In genomic region chr11:103134221-103134620, GRCm38 (mm10) we compare ENCODE assay signal across 8 mouse cellular contexts. TPM values are rescaled to one million over a fixed set of nuclear protein-coding genes. Genes with fewer than 3 reads are reported as not detected.
DNase-seq lines count a peak whose midpoint lies in the region; TF ChIP-seq lines count a peak whose summit lies in the region.

No protein-coding gene starts in this region.

- H3K9me3 ChIP-seq in midbrain, embryonic 10.5 days (replicated peaks), result no peaks in the 10 kb centered on the region

- WGBS in kidney, adult 2 months, result 54% methylated on average over 3 of the region's 3 CpGs
- WGBS in midbrain, embryonic 10.5 days, result 90% methylated on average over 3 of the region's 3 CpGs

- H3K27me3 ChIP-seq in kidney, adult 2 months (replicated peaks; ENCODE audit: control insufficient read depth, insufficient read depth, low read length), result no peaks in the 10 kb centered on the region
- H3K27me3 ChIP-seq in midbrain, embryonic 10.5 days (ENCODE audit: low read depth, poor library complexity, severe bottlenecking), result no peaks in the 10 kb centered on the region

- no peak overlapping the region for H3K4me3 ChIP-seq in kidney, adult 2 months (ENCODE audit: insufficient read depth, low read depth, low read length)
- H3K4me3 ChIP-seq in midbrain, embryonic 10.5 days, result peak overlapping the region; percentile 93; the same call in 1 of the 2 replicates

- peaks cover 12% of the 10 kb centered on the region for H3K4me1 ChIP-seq in kidney, adult 2 months (ENCODE audit: control insufficient read depth, insufficient read depth, low read length)
- peaks cover 32% of the 10 kb centered on the region for H3K4me1 ChIP-seq in midbrain, embryonic 10.5 days

- no peak for TF ChIP-seq CTCF in kidney, adult 2 months (conservative IDR thresholded peaks at IDR 0.05; ENCODE audit: insufficient read depth, insufficient read length, low read depth, low read length)

- H3K36me3 ChIP-seq in kidney, adult 2 months (ENCODE audit: control insufficient read depth, insufficient read depth, low read length), result no peaks in the 10 kb centered on the region
- H3K36me3 ChIP-seq in midbrain, embryonic 10.5 days, result peaks cover 14% of the 10 kb centered on the region

- no peak for TF ChIP-seq POLR2A in kidney, adult 2 months (IDR thresholded peaks at IDR 0.05; ENCODE audit: low read depth, low read length)

- peak; percentile 34 for DNase-seq in kidney, adult 2 months
- DNase-seq in kidney, postnatal 10 days, result no peak
- DNase-seq in NIH3T3 (ENCODE audit: low read depth), result peak; percentile 93
- peak; percentile 82 for DNase-seq in fibroblast of lung, adult 2 months (ENCODE audit: low read depth)
- DNase-seq in midbrain, embryonic 10.5 days (ENCODE audit: low spot score), result no peak
- DNase-seq in gastrocnemius, postnatal 25 days, result no peak
- DNase-seq in spleen, adult 12 weeks (ENCODE audit: low spot score), result no peak
- no peak for DNase-seq in layer of hippocampus, adult 9-10 months (ENCODE audit: low spot score)

- H3K27ac ChIP-seq in kidney, adult 2 months (ENCODE audit: insufficient read depth, low read depth, low read length), result no peak overlapping the region
- H3K27ac ChIP-seq in midbrain, embryonic 10.5 days (replicated peaks), result peak overlapping the region; percentile 88

RNA-seq across cellular contexts. Expression of gene Hexim2, which starts 2.0 kb away (rescaled TPM):
- polyA plus RNA-seq in kidney, adult 2 months (2012; rRNA removed), result 3.8 and 4.0 TPM in 2 replicates
- polyA plus RNA-seq in midbrain, embryonic 10.5 days (2016; fragmentation: Nextera tagmentation; extraction: Ambion mirVana), result 7.8 and 8.2 TPM in 2 replicates
- 1 to 10 TPM; 1.0 to 1.9 TPM for total RNA-seq in gastrocnemius, postnatal 25 days (2021)

RNA-seq across cellular contexts. Expression of gene Hexim1, which starts 18.2 kb away (rescaled TPM):
- polyA plus RNA-seq in kidney, adult 2 months (2012; rRNA removed), result 24.9 and 26.4 TPM in 2 replicates
- polyA plus RNA-seq in midbrain, embryonic 10.5 days (2016; fragmentation: Nextera tagmentation; extraction: Ambion mirVana), result 2.3 and 2.7 TPM in 2 replicates
- 10 to 100 TPM; 17.4 to 19.0 TPM for total RNA-seq in gastrocnemius, postnatal 25 days (2021)

RNA-seq across cellular contexts. Expression of gene Acbd4, which starts 32.7 kb away (rescaled TPM):
- polyA plus RNA-seq in kidney, adult 2 months (2012; rRNA removed), result 119 and 130 TPM in 2 replicates
- polyA plus RNA-seq in midbrain, embryonic 10.5 days (2016; fragmentation: Nextera tagmentation; extraction: Ambion mirVana), result 10.7 and 12.5 TPM in 2 replicates
- total RNA-seq in gastrocnemius, postnatal 25 days (2021), result 10 to 100 TPM; 23.7 to 29.7 TPM

RNA-seq across cellular contexts. Expression of gene Plcd3, which starts 32.8 kb away (rescaled TPM):
- 14.9 and 18.1 TPM in 2 replicates for polyA plus RNA-seq in kidney, adult 2 months (2012; rRNA removed)
- polyA plus RNA-seq in midbrain, embryonic 10.5 days (2016; fragmentation: Nextera tagmentation; extraction: Ambion mirVana), result 1.4 TPM in 2 replicates
- total RNA-seq in gastrocnemius, postnatal 25 days (2021), result 1 to 10 TPM; 3.2 to 3.9 TPM

RNA-seq across cellular contexts. Expression of gene Fmnl1, which starts 36.7 kb away (rescaled TPM):
- 32.7 and 35.5 TPM in 2 replicates for polyA plus RNA-seq in kidney, adult 2 months (2012; rRNA removed)
- 1.1 and 1.2 TPM in 2 replicates for polyA plus RNA-seq in midbrain, embryonic 10.5 days (2016; fragmentation: Nextera tagmentation; extraction: Ambion mirVana)
- 1 to 10 TPM; 4.7 to 4.9 TPM for total RNA-seq in gastrocnemius, postnatal 25 days (2021)

Comparison
In these comparisons a context has a peak if more than half of its experiments do, and no peak if none do; other contexts are left out.
1. DNase-seq: peak in kidney, adult 2 months (single experiment), NIH3T3 (single experiment) and fibroblast of lung, adult 2 months (single experiment); none in kidney, postnatal 10 days (single experiment), midbrain, embryonic 10.5 days (single experiment), gastrocnemius, postnatal 25 days (single experiment), spleen, adult 12 weeks (single experiment) and layer of hippocampus, adult 9-10 months (single experiment).